Mouse (Mus musculus): ENCODE results near the gene Scamp2. TPM values are rescaled to one million over a fixed set of nuclear protein-coding genes. Genes with fewer than 3 reads are reported as not detected.

Scamp2 gene
- polyA plus RNA-seq, 1 experiment = 65.2 TPM

GRCm38 (mm10) chr9:57598851-57599563 lies 38.3 kb downstream of the Scamp2 start:
- TF ChIP-seq CTCF (IDR thresholded peaks at IDR 0.05; ENCODE audit: borderline replicate concordance, extremely low read depth, insufficient read depth, insufficient read length) (no peak), POLR2A (IDR thresholded peaks at IDR 0.05; ENCODE audit: borderline replicate concordance, extremely low read depth, insufficient read depth, insufficient read length, poor library complexity, severe bottlenecking) (no peak)

GRCm38 (mm10) chr9:57600620-57601352 lies 40.0 kb downstream of the Scamp2 start:
- peak; percentile 52 for DNase-seq (ENCODE audit: low read depth)
- TF ChIP-seq CTCF (IDR thresholded peaks at IDR 0.05; ENCODE audit: borderline replicate concordance, extremely low read depth, insufficient read depth, insufficient read length) = no peak
- TF ChIP-seq POLR2A (IDR thresholded peaks at IDR 0.05; ENCODE audit: borderline replicate concordance, extremely low read depth, insufficient read depth, insufficient read length, poor library complexity, severe bottlenecking) = no peak

More at GRCm38 (mm10) chr9:57598851-57599563, 38.3 kb downstream of the Scamp2 start:
- peak; percentile 24 for DNase-seq (ENCODE audit: low read depth)

- TF ChIP-seq POLR2A (IDR thresholded peaks at IDR 0.05; ENCODE audit: borderline replicate concordance, extremely low read depth, insufficient read depth, insufficient read length, poor library complexity, severe bottlenecking) = no peak
- DNase-seq (ENCODE audit: low read depth) = peak; percentile 74
Measured at GRCm38 (mm10) chr9:57601353-57601706, 40.6 kb downstream of the Scamp2 start.

GRCm38 (mm10) chr9:57602098-57602497 lies 41.4 kb downstream of the Scamp2 start:
- TF ChIP-seq CTCF (IDR thresholded peaks at IDR 0.05; ENCODE audit: borderline replicate concordance, extremely low read depth, insufficient read depth, insufficient read length) (no peak), POLR2A (IDR thresholded peaks at IDR 0.05; ENCODE audit: borderline replicate concordance, extremely low read depth, insufficient read depth, insufficient read length, poor library complexity, severe bottlenecking) (no peak)
- no peak for DNase-seq (ENCODE audit: low read depth)

GRCm38 (mm10) chr9:57604875-57605274 lies 44.1 kb downstream of the Scamp2 start:
- no peak for DNase-seq (ENCODE audit: low read depth)
- TF ChIP-seq POLR2A (IDR thresholded peaks at IDR 0.05; ENCODE audit: borderline replicate concordance, extremely low read depth, insufficient read depth, insufficient read length, poor library complexity, severe bottlenecking) = no peak
- TF ChIP-seq CTCF (IDR thresholded peaks at IDR 0.05; ENCODE audit: borderline replicate concordance, extremely low read depth, insufficient read depth, insufficient read length) = no peak

- DNase-seq (ENCODE audit: low read depth) = no peak
- no peak for TF ChIP-seq CTCF (IDR thresholded peaks at IDR 0.05; ENCODE audit: borderline replicate concordance, extremely low read depth, insufficient read depth, insufficient read length)
- no peak for TF ChIP-seq POLR2A (IDR thresholded peaks at IDR 0.05; ENCODE audit: borderline replicate concordance, extremely low read depth, insufficient read depth, insufficient read length, poor library complexity, severe bottlenecking)
Measured at GRCm38 (mm10) chr9:57605503-57605902, 44.8 kb downstream of the Scamp2 start.

GRCm38 (mm10) chr9:57606139-57606851 lies 45.6 kb downstream of the Scamp2 start, which contains the start of gene Cplx3:
Gene Cplx3, minus strand, starts transcription at chr9:57606281.
- DNase-seq (ENCODE audit: low read depth) = peak; percentile 59
- no peak for TF ChIP-seq CTCF (IDR thresholded peaks at IDR 0.05; ENCODE audit: borderline replicate concordance, extremely low read depth, insufficient read depth, insufficient read length)
- TF ChIP-seq POLR2A (IDR thresholded peaks at IDR 0.05; ENCODE audit: borderline replicate concordance, extremely low read depth, insufficient read depth, insufficient read length, poor library complexity, severe bottlenecking) = no peak

- TF ChIP-seq CTCF (IDR thresholded peaks at IDR 0.05; ENCODE audit: borderline replicate concordance, extremely low read depth, insufficient read depth, insufficient read length) (no peak), POLR2A (IDR thresholded peaks at IDR 0.05; ENCODE audit: borderline replicate concordance, extremely low read depth, insufficient read depth, insufficient read length, poor library complexity, severe bottlenecking) (no peak)
- DNase-seq (ENCODE audit: low read depth) = no peak
Measured at GRCm38 (mm10) chr9:57609803-57610202, 49.1 kb downstream of the Scamp2 start.

- no peak for TF ChIP-seq POLR2A (IDR thresholded peaks at IDR 0.05; ENCODE audit: borderline replicate concordance, extremely low read depth, insufficient read depth, insufficient read length, poor library complexity, severe bottlenecking)
- TF ChIP-seq CTCF (IDR thresholded peaks at IDR 0.05; ENCODE audit: borderline replicate concordance, extremely low read depth, insufficient read depth, insufficient read length) = no peak
- peak; percentile 85 for DNase-seq (ENCODE audit: low read depth)
Measured at GRCm38 (mm10) chr9:57610359-57610826, 49.6 kb downstream of the Scamp2 start.

- DNase-seq (ENCODE audit: low read depth) = no peak
- TF ChIP-seq CTCF (IDR thresholded peaks at IDR 0.05; ENCODE audit: borderline replicate concordance, extremely low read depth, insufficient read depth, insufficient read length) = no peak
- no peak for TF ChIP-seq POLR2A (IDR thresholded peaks at IDR 0.05; ENCODE audit: borderline replicate concordance, extremely low read depth, insufficient read depth, insufficient read length, poor library complexity, severe bottlenecking)
Measured at GRCm38 (mm10) chr9:57612587-57612986, 51.8 kb downstream of the Scamp2 start.

- TF ChIP-seq CTCF (IDR thresholded peaks at IDR 0.05; ENCODE audit: borderline replicate concordance, extremely low read depth, insufficient read depth, insufficient read length) (no peak), POLR2A (IDR thresholded peaks at IDR 0.05; ENCODE audit: borderline replicate concordance, extremely low read depth, insufficient read depth, insufficient read length, poor library complexity, severe bottlenecking) (no peak)
- DNase-seq (ENCODE audit: low read depth) = no peak
Measured at GRCm38 (mm10) chr9:57613975-57614374, 53.2 kb downstream of the Scamp2 start.
